Mouse (Mus musculus): ENCODE measurements around the gene Smpdl3a.

Smpdl3a gene

GRCm38 (mm10) chr10:57812161-57812856, 18.2 kb downstream of the Smpdl3a start:
- in situ Hi-C loops (cut with MboI; ENCODE audit: low pct_unique_long_range_greater_than_20kb in 1 of 2, low sequenced_read_pairs in 2 of 2, unreplicated experiment in 1 of 2) = no loop called here

- in situ Hi-C loops (cut with MboI; ENCODE audit: low pct_unique_long_range_greater_than_20kb in 1 of 2, low sequenced_read_pairs in 2 of 2, unreplicated experiment in 1 of 2) = no loop called here
Observed at GRCm38 (mm10) chr10:57814295-57814694, 20.2 kb downstream of the Smpdl3a start.

GRCm38 (mm10) chr10:57815869-57816268, 21.7 kb downstream of the Smpdl3a start:
- in situ Hi-C loops (cut with MboI; ENCODE audit: low pct_unique_long_range_greater_than_20kb in 1 of 2, low sequenced_read_pairs in 2 of 2, unreplicated experiment in 1 of 2) = no loop called here

- in situ Hi-C loops (cut with MboI; ENCODE audit: low pct_unique_long_range_greater_than_20kb in 1 of 2, low sequenced_read_pairs in 2 of 2, unreplicated experiment in 1 of 2) = no loop called here
Observed at GRCm38 (mm10) chr10:57819209-57819608, 25.1 kb downstream of the Smpdl3a start.

DNA sequence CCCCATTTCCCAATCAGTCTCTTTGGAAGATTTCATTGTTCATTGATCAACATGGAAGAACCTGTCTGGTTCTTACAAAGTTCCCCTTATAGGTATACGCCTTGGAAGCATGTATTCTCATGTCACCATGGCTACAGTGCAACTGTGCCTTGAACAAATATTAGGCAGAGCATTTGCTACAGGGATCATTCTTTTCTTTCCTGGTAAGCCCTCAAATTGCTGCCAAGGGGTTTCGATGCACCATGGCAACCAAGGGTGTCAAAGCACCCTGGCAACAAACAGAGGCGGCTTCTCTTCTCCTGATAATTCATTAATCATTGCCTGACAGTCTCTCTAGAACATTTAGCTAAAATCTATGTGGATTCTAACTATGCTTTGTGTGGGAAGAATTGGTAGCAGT, 28.3 kb downstream of the Smpdl3a start:
- in situ Hi-C loops (cut with MboI; ENCODE audit: low pct_unique_long_range_greater_than_20kb in 1 of 2, low sequenced_read_pairs in 2 of 2, unreplicated experiment in 1 of 2) = no loop called here

DNA sequence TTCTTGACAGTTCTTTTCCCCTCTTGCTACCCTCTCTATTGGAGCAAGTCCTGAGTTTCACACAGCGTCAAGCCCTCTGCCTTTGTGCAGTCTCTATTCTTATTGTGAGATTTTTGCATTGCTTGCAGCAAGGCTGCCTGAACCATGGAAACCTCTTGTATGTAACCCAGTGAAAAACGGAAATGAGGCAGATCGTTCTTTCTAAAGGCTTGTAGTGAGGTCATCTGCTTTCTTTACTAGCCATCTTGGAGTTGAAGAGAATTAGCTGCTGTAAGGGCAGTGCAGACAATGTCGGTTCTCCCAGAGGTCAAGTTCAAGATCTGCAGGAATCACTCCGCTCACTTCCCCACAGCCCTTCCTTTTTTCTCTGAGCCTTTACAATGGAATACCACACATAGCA, 34.5 kb downstream of the Smpdl3a start:
- in situ Hi-C loops (cut with MboI; ENCODE audit: low pct_unique_long_range_greater_than_20kb in 1 of 2, low sequenced_read_pairs in 2 of 2, unreplicated experiment in 1 of 2) = no loop called here

DNA sequence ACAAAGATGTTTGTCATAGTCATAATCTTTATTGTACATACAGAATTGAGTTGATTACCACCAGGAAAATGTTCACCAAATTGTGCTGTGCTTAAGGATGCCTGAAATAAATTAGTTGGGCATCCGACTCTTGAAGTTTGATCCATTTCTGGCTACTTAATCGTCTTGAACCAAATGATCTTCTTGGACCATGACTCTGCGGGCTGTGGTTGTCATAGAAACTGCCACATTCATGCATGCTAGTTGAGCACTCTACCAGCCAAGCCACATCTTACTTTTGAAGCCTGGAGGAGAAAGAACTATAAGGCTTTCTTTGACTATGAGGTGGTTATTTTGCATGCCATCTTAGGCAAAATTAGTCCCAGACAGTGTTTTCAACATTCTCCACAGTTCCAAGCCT, 35.5 kb downstream of the Smpdl3a start:
- in situ Hi-C loops (cut with MboI; ENCODE audit: low pct_unique_long_range_greater_than_20kb in 1 of 2, low sequenced_read_pairs in 2 of 2, unreplicated experiment in 1 of 2) = no loop called here

GRCm38 (mm10) chr10:57835094-57835493, 41.0 kb downstream of the Smpdl3a start:
- in situ Hi-C loops (cut with MboI; ENCODE audit: low pct_unique_long_range_greater_than_20kb in 1 of 2, low sequenced_read_pairs in 2 of 2, unreplicated experiment in 1 of 2) = no loop called here

- in situ Hi-C loops (cut with MboI; ENCODE audit: low pct_unique_long_range_greater_than_20kb in 1 of 2, low sequenced_read_pairs in 2 of 2, unreplicated experiment in 1 of 2) = no loop called here
Observed at GRCm38 (mm10) chr10:57835982-57836381, 41.8 kb downstream of the Smpdl3a start.

GRCm38 (mm10) chr10:57841638-57842509, 47.7 kb downstream of the Smpdl3a start:
- in situ Hi-C loops (cut with MboI; ENCODE audit: low pct_unique_long_range_greater_than_20kb in 1 of 2, low sequenced_read_pairs in 2 of 2, unreplicated experiment in 1 of 2) = no loop called here

GRCm38 (mm10) chr10:57847916-57848682, 54.0 kb downstream of the Smpdl3a start:
- in situ Hi-C loops (cut with MboI; ENCODE audit: low pct_unique_long_range_greater_than_20kb in 1 of 2, low sequenced_read_pairs in 2 of 2, unreplicated experiment in 1 of 2) = no loop called here
